Mouse (Mus musculus): ENCODE results near the gene Sema3e.

DNA sequence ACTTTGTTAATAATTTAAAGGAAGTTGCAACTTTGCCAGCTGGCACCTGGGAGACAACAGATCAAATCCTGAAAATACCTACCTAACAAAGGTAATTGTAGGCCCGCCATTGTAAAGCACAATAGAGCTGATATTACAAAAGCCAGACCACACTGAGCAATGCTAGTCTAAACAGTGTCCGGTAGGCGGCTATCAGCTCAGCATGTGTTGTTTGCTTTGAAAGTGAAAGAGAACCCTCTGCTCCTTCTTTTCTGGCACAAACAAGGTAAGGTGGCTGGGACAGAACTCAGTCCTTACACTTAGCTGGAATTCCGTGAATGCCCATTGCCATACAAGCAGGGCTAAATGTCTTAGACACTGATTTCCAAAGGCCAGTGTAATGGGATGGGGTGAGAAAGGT, 7.0 kb downstream of the Sema3e start:
- TF ChIP-seq CTCF (conservative IDR thresholded peaks at IDR 0.05; ENCODE audit: insufficient read depth, insufficient read length, low read depth, low read length) (no peak), POLR2A (IDR thresholded peaks at IDR 0.05; ENCODE audit: low read depth, low read length) (no peak)

Measured in kidney, adult 2 months (tissue).